Mouse (Mus musculus) adrenal gland, postnatal 14 days (tissue): ENCODE data around the gene Fam198b. TPM values are rescaled to one million over a fixed set of nuclear protein-coding genes. Genes with fewer than 3 reads are reported as not detected.

Source experiments
- DNase-seq: peaks from one replicate; pipeline ENCODE4 v3.0.0; 2021; ENCODE audit warnings: mixed read lengths
- total RNA-seq: library from RNA; stranded (reverse); gene quantifications from 2 replicates; pipeline ENCODE4 v1.2.3, GENCODE M21; 2021

Fam198b gene
- total RNA-seq, 1 experiment from 2014 or later: 27.3 TPM

GRCm38 (mm10) chr3:79983961-79984419 lies 99.7 kb downstream of the Fam198b start:
- DNase-seq: no peak

GRCm38 (mm10) chr3:79984542-79984941 lies 100.2 kb downstream of the Fam198b start:
- DNase-seq: no peak

GRCm38 (mm10) chr3:79989250-79989649 lies 104.9 kb downstream of the Fam198b start:
- no peak for DNase-seq

- DNase-seq: no peak
Measured at GRCm38 (mm10) chr3:79989911-79990310, 105.6 kb downstream of the Fam198b start.

GRCm38 (mm10) chr3:79990480-79990879 lies 106.1 kb downstream of the Fam198b start:
- no peak for DNase-seq

- no peak for DNase-seq
Measured at GRCm38 (mm10) chr3:79994029-79994539, 109.8 kb downstream of the Fam198b start.

GRCm38 (mm10) chr3:79995726-79996125 lies 111.4 kb downstream of the Fam198b start:
- DNase-seq: peak; percentile 30

Other genes with a start within 250 kb of the Fam198b start
- gene Rxfp1, start 146.7 kb upstream of the Fam198b start, total RNA-seq: 0.19 and 0.75 TPM in 2 replicates
- 8.6 and 11.0 TPM in 2 replicates for gene Tmem144, start 31.8 kb upstream of the Fam198b start, total RNA-seq